Mouse (Mus musculus) lung, embryonic 16.5 days (tissue): ENCODE measurements at regions not wholly inside any gene's neighbourhood (a gene's known extent, or its start where the extent isn't known, plus 50 kb on each side); places are given as distances from the start of the nearest gene placed in this dataset.
A peak's percentile ranks its signal among the peaks of the same experiment; 100 is the strongest.

Source experiments
- ATAC-seq: fragments of 200-750 bp; cut with Nextera tagmentation; 2 replicates; pipeline ENCODE4 v1.8.0; 2017; ENCODE audit warnings: low read depth, mild to moderate bottlenecking, moderate library complexity
- H3K27ac ChIP-seq: fragments of 300-500 bp; sonication (generic); 2 replicates; pipeline ENCODE4 v1.5.1; 2014; ENCODE audit warnings: mild to moderate bottlenecking, control low read depth, low read length
- H3K27me3 ChIP-seq: fragments of 300-500 bp; sonication (generic); 2 replicates; pipeline ENCODE4 v1.6.1; 2014; ENCODE audit warnings: low read depth, low read length, mixed read lengths; ENCODE audit not compliant: control insufficient read depth, insufficient read depth
- H3K36me3 ChIP-seq: fragments of 300-500 bp; sonication (generic); 2 replicates; pipeline ENCODE4 v1.6.1; 2014; ENCODE audit warnings: low read length; ENCODE audit not compliant: control insufficient read depth, insufficient read depth
- H3K4me1 ChIP-seq: fragments of 300-500 bp; sonication (generic); replicated peaks from 2 replicates; pipeline ENCODE4 v1.6.1; 2014; ENCODE audit warnings: low read length, mixed read lengths; ENCODE audit not compliant: control insufficient read depth, insufficient read depth
- H3K4me2 ChIP-seq: fragments of 300-500 bp; sonication (generic); 2 replicates; pipeline ENCODE4 v1.6.1; 2014; ENCODE audit warnings: low read depth, low read length, control low read depth
- H3K4me3 ChIP-seq: fragments of 300-500 bp; sonication (generic); 2 replicates; pipeline ENCODE4 v1.5.1; 2014; ENCODE audit warnings: mild to moderate bottlenecking, low read length, control low read depth
- H3K9ac ChIP-seq: fragments of 300-500 bp; sonication (generic); 2 replicates; pipeline ENCODE4 v1.6.1; 2014; ENCODE audit warnings: low read length, control low read depth
- H3K9me3 ChIP-seq: fragments of 300-500 bp; sonication (generic); 2 replicates; pipeline ENCODE4 v1.6.1; 2016; ENCODE audit warnings: low read length; ENCODE audit not compliant: control insufficient read depth
- WGBS: fragments of 180-500 bp; shearing (Covaris S2); extraction: QIAGEN DNeasy Blood & Tissue Kit; methylation state at CpG from one replicate; pipeline ENCODE4 v1.1.7; 2014; 5-methylcytosine and 5-hydroxymethylcytosine counted together

GRCm38 (mm10) chr11:30326371-30326770 lies 58.4 kb upstream of the Sptbn1 start:
- Histone ChIP-seq H3K9ac (no peak overlapping the region), H3K27ac (peak overlapping the region; percentile 63), H3K4me3 (no peak overlapping the region), H3K9me3 (no peaks in the 10 kb centered on the region), H3K4me1 (peaks cover 11% of the 10 kb centered on the region; the same call in 1 of the 2 replicates), H3K27me3 (no peaks in the 10 kb centered on the region), H3K4me2 (no peak overlapping the region), H3K36me3 (no peaks in the 10 kb centered on the region)
- ATAC-seq = peak; percentile 41; the same call in 1 of the 2 replicates
- 38% methylated on average over 2 of the region's 2 CpGs for WGBS
